Mouse (Mus musculus) embryonic facial prominence, embryonic 11.5 days (tissue): ENCODE data around the gene Cx3cr1. TPM values are rescaled to one million over a fixed set of nuclear protein-coding genes. Genes with fewer than 3 reads are reported as not detected.

Source experiments
- polyA plus RNA-seq: library from polyadenylated mRNA; unstranded; fragments of >200 nt; fragmentation: Nextera tagmentation; extraction: Ambion mirVana; gene quantifications from 2 replicates; pipeline ENCODE4 v1.2.1, GENCODE M21; 2014

The Cx3cr1 gene
- polyA plus RNA-seq, 1 experiment from 2014 or later: 2.4 TPM

Other genes starting within 250 kb of the Cx3cr1 start
- 0.11 and 0.14 TPM in 2 replicates for gene Scn11a, start 244.4 kb downstream of the Cx3cr1 start, polyA plus RNA-seq
- gene Wdr48, start 175.0 kb downstream of the Cx3cr1 start, polyA plus RNA-seq: 64.0 and 74.8 TPM in 2 replicates
- gene Gorasp1, start 132.3 kb downstream of the Cx3cr1 start, polyA plus RNA-seq: 18.3 and 20.1 TPM in 2 replicates
- gene Ttc21a, start 132.3 kb downstream of the Cx3cr1 start, polyA plus RNA-seq: 0.10 and 0.33 TPM in 2 replicates
- 1.5 and 2.1 TPM in 2 replicates for gene Csrnp1, start 85.2 kb downstream of the Cx3cr1 start, polyA plus RNA-seq
- gene Xirp1, start 46.3 kb downstream of the Cx3cr1 start, polyA plus RNA-seq: 0.06 and 0.13 TPM in 2 replicates
- gene Ccr8, start 22.2 kb upstream of the Cx3cr1 start, polyA plus RNA-seq: not detected in 2 replicates
- gene Slc25a38, start 40.5 kb upstream of the Cx3cr1 start, polyA plus RNA-seq: 33.2 and 36.9 TPM in 2 replicates
- gene Rpsa, start 57.8 kb upstream of the Cx3cr1 start, polyA plus RNA-seq: 1,419 and 1,591 TPM in 2 replicates
- gene Mobp, start 79.8 kb upstream of the Cx3cr1 start, polyA plus RNA-seq: 0.60 and 1.1 TPM in 2 replicates
- 0.43 and 0.59 TPM in 2 replicates for gene Myrip, start 231.6 kb upstream of the Cx3cr1 start, polyA plus RNA-seq